Mouse (Mus musculus) cerebellum, adult 2 months (tissue): ENCODE measurements around the gene Raf1.

Experiments
- CTCF ChIP-seq: fragments of 200-500 bp; IDR thresholded peaks from 2 replicates; pipeline ENCODE4 v1.5.1; 2011; ENCODE audit warnings: low read depth, mild to moderate bottlenecking, control low read depth, low read length, moderate library complexity, borderline replicate concordance; ENCODE audit not compliant: insufficient read depth
- POLR2A ChIP-seq: fragments of 200-500 bp; IDR thresholded peaks from 2 replicates; pipeline ENCODE4 v1.6.1; 2011; ENCODE audit warnings: low read length, control low read depth, borderline replicate concordance; ENCODE audit not compliant: insufficient read depth

GRCm38 (mm10) chr6:115593252-115593651, 83.2 kb downstream of the Raf1 start:
- TF ChIP-seq CTCF (no peak), POLR2A (no peak)
